Mouse (Mus musculus) cerebellum, postnatal 14 days (tissue): ENCODE measurements around the gene Trappc1.

ENCODE experiments used
- DNase-seq, 2 experiments: peaks; one replicate each; pipeline ENCODE4 v3.0.0; 2021; ENCODE audit warnings: mixed read lengths in 2 of 2

The Trappc1 gene

DNA sequence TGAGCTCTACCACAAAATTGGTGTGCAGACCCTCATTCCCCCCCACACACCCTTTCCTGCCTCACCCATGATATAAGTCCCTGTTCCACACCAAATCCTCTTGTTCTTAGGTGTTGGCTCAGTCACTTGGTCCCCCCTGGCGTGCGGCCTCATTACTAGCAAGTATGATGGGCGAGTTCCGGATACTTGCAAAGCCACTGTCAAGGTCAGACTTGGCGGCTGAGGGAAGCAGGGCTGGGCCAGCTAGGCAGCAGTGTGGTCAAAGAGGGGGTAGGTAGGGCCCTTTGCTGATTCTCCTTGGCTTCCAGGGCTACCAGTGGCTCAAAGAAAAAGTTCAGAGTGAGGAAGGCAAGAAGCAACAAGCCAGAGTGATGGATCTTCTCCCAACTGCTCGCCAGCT, 7.4 kb downstream of the Trappc1 start:
- peak in 1 of 2 experiments; percentile 40 for DNase-seq

DNA sequence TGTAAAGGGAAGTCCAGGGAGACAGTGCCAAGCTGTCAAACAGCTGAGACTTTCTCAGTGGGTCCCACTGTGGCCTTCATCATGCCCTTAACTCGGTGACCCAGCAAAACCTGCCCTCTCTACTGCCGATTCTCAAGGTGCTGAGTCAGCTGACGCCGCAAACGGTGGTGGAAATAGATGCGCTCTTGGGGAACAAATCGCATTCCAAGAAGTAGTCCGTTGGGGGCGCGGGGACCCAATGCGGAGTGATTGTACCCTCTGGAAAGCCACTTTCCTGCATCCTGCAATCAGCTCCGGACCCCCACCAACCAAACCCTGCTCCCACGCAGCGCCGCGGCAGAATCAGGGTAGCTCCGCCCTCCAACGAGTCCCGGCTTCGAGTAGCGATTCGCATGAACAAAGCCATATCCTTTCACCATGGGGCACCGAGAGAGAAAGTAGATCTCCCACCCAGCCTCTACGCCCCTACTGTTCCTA, 8.2 kb downstream of the Trappc1 start:
- DNase-seq, result peak; percentile 86 to 88

DNA sequence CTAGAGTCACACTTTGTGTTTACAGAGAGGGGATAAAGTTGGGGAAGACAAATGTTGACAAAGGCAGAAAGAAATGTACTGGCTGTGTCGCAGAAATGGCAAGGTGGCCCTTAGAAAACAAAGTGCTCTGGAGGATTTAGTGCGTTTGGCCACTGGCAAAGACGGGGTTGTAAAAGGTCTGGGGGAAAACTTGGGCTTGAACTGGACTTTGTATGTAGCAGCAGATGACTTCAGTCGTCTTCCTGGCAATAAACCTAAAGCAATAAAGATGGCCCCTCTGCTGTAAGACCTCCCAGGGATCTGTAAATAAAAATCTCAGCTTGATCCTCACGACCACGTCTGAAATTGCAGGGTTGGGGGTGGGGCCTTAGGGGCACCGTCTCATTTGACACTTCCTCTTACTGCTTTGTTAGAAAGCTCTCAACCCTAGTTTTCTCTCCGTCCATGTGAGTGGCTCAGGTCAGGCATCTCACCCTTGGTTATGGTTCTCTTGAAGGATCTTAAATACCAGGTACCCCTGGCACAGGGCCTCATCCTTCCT, 9.0 kb downstream of the Trappc1 start:
- DNase-seq, result no peak

DNA sequence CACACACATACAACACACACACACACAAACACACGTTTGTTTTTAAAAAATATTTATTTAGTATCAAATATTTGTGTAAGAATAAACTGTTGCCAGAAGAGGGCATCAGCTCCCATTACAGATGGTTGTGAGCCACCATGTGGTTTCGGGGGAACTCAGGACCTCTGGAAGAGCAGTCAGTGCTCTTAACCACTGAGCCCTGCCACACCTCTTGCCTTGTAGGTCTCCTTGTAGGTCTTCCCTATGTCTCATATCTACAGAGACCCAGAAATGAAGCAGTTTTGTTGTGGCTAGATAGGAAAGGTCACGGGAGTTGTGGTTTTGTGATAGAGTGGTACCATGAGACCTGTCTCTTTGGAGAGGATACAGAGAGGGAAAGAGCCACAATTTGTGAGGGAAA, 10.1 kb downstream of the Trappc1 start:
- no peak for DNase-seq

DNA sequence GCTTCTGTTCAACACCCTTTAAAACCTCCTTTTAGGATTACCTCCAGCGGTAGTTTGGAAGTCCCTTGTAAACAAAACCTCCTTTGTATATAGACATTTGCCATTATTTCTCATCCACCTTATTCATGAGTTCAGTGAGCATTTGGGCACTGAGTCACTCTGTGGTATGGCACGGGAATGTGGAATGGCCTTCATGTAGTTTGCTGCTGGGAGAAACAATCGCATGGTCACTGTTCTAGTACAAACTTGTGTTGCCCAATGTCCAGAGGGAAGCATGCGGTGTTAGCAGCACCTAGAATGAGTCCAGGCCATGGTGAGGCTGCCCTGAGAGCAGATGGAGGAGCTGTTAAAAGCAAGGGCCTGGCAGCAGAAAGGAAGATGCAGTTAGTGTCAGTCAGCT, 11.0 kb downstream of the Trappc1 start:
- DNase-seq, result no peak

DNA sequence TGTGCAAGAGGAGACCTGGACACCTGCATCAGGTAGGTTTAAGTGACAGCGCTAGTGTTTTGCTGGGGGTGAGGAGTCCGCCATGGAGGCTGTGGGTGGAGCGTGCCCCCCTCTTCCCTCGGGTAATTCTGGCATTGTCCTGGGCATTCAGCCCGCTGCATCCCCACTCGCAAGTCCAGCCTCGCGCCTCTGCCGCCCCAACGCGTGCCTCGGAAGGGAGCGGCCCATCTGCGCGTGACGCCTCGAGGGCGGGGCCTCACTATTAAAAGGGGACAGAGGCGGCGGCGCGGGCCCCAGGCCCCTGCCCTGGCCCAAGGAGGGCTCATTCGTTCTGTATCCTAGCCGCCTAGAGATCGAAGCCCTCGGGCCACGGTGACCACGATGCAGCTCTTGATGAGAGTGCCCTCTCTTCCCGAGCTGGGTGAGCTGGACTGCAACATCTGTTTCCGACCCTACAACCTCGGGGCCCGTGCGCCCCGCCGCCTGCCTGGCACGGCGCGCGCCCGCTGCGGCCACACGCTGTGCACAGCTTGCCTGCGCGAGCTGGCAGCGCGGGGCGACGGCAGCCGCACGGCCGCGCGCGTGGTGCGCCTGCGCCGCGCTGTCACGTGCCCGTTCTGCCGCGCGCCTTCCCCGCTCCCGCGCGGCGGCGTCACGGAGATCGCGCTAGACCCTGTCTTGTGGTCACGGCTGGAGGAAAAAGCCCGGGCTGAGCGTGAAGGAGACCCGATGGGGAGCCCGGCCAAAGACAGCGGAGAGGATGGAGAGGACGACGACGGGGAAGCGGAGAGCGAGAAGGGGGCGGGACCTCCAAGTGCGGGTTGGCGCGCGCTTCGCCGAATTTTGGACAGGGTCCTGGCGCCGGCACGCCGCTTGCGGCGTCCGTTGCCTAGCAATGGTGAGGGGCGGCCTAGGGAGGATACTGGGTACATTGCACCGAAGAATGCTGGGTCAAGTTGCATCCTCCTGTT, 16.7 kb downstream of the Trappc1 start, which contains the start of gene Rnf227:
Rnf227 (plus strand) TSS at position 301 of the 971 bp plus-strand sequence.
- DNase-seq, result peak; percentile 84 to 86

DNA sequence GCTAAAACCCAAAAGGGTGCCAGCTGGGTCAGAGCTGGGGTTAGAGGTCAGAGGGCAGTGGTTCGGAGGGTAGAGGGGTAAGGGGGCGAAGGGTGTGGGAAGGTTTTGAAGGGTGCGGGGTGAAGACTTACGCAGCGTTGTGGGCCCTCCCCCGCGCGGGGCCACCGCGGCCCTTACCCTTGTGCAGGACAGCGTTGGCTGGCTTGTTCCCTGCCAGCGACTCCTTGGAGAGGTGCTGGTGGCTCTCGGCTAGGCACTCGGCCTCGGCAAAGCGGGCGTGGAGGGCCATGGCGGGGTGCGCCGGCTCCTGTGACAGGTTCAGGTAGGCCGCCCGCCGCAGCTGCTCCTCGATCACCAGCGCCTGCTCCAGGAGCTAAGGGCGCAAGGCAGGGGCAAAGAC, 22.7 kb downstream of the Trappc1 start:
- DNase-seq, result no peak

DNA sequence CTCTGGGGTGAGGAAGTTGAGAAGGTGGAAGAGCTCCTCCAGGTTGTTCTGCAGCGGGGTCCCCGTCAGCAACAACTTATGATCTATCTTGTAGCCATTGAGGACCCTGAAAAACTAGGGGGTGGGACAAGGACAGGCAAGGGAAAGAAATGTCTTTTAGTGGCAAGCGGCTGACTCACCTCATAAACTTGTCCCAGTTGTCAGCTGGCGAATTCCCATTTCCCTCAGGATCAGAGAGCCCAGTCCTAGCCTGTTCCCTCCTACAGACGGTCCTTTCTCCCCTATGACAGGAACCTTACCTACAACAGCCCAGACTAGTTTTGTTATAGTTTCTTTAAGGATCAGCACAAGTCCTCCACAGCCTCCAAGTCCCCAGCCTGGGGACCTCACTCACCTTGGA, 32.8 kb downstream of the Trappc1 start:
- DNase-seq, result no peak

DNA sequence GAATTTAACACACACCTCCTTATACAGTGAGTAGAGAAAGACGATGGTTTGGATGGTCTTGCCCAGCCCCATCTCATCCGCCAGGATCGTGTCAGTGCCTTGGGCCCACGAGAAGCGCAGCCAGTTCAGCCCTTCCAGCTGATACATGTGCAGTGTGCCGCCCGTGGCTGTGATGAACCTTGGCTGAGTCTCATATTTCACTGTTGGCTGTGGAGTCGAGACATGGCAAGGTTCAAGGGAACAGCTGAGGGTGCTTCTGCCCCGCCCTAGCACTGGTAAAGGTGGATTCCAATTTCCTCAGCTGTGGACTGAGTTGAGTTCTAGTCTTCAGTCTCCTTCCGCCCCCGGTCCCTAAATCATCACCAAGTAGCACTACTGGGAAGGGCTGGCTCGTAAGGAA, 33.9 kb downstream of the Trappc1 start:
- no peak for DNase-seq

DNA sequence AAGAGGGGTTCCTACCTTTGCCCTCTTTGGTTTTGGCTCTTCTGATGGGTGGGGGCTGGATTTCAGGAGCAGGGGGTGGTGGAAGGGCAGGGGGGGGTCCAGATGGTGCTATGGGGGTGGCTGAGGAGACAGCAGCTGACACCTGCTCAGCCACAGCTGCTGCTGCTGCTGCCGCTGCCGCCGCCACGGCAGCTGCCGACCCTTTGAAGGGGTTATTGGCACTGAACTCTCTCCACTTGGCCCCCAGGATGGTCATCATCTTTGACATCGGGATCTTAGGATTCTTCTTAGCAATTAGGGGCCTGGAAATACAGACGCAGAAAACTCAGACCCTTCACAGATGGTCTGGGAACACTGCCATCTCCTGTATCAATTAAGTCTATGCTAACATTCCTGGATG, 38.2 kb downstream of the Trappc1 start:
- no peak for DNase-seq

DNA sequence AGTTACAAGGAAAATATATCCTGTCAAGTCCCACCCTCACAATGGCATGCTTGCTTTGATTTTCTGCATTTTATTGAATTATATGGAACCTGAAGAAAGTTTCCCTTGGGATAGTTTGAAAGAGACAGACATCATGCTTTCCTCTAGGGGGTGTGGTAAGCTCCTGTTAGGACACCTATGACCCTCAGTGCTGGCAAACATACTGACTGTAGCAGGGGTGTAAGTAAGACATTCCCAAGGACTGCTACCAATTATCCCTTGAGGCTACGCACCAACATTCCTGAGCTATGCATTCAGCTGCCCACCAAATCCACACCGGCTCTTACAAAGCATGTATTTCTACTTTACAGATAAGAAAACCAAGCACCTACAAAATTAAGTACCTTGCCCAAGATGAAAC, 38.7 kb downstream of the Trappc1 start:
- DNase-seq, result no peak

DNA sequence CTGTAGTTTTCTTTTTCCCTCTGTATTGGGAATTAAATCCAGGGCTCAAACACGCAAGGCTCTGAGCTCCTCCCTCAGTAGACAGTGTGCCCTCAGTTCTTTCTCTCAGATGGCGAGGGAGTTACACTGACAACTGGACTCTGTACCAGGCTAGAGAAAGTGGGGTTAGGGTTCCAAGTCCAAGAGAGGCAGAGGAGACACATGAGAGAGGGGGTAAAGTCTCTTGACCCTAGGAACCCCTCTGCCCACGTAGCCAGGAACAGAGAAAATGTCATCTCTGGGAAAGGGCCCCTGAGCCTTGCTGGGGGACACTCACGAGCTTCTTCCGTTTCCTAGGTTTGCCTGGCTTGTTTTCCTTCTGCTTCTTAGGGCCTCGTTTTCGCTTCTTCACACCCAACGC, 40.6 kb downstream of the Trappc1 start:
- DNase-seq, result no peak

DNA sequence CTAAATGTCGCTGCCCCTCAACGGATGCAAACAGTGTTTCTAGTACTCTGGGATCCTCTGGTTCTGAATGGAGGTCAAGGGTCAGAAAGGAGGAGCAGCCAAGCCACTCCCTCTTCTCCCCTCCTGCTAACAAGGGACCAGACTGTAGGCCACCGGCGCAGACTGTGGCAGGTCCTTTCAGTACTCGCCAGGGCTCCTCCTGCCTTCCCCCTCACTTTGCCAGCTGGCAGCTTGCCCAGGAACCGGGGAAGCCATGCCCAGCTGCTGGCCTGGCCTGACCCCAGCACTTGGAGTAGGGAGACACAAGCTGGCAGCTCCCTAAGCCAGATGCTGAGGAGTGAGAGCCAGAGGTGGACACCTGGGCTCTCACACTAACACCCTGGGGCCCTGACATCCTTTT, 41.1 kb downstream of the Trappc1 start:
- DNase-seq, result peak; percentile 95 to 98

DNA sequence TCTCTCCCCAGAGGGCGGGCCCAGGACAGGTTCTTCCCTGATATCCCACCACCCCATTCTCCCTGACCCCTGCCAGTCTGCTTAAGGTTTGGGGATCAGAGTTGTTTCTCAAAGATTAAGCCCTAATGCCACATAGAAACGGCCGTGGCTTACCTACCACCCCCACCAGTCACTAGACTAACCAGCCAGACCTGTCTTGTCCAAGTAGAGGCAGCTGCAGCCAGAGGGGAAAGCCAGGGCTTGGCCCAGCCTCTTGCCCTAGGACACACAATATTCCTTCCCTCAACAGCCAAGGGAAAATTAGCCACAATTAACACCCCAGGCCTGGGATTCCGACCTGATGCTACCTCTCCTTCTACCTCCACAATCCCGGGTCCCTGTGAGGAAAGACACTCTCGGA, 41.9 kb downstream of the Trappc1 start:
- DNase-seq, result no peak

DNA sequence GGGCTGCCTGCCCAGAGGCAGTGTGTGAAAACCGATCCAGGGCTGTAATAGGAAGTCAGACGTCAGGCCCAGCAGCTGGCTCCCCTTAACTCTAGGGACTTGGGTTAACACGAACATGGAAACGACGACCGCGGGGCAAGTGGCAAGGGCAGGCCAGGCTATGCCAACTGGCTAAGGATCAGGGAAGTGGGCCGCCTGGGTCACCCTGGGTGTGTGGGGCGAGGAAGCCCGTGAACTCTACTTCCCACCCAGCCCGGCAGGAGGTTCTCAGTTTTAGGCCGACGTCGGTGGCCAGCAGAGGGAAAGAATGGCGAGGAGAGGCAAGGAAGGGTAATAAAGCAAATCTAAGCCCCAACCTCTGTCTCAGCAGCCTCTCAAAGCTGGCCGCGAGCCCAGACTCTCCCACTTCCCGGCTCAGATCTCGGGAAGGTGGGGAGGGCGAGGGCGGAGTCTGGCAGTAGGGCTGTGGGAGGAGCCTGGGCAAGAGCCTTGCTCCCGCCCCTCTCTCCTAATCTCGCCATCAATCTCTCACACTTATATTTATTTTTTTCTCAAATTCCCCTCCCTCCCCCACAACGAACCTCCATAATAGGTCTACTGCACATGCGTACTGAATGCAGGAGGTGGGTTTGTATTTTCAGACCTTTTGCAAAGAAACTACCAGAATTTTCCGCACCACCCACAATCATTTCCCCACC, 42.5 kb downstream of the Trappc1 start:
- DNase-seq, result peak; percentile 94 to 97

DNA sequence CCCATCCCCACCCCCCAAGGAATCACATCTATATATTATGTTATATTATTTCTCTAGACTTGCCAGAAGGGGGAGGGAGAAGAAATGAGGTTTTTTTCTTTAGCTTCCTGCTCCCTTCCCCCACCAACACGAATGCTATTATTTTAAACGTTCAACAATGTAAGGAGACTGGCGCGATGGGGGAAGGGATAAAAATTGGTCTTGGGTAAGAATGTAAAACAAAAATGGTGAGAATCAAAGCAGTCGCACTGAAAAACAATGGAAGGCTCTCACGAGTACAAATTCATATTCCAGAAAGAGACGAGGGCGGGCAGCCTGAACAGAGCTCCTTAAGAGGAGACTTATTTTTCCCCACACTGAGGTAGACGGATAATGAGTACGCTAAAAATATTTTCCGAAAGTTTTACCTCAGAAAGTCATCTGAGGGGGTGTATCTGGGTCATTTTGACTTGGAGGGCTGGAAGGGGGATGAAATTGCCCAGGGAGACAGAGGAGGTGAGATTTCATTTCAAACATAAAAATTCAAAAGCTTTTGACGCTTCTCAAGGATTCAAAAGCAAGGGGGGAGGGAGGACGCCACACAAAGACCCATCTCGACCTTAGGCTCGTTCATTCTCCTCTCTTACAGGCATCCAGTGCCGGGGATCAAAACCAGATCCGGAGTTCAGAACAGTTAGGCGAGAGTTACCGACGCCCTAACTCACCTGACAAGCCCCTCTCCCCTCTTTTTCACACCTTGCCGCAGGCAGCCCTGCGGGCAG, 43.3 kb downstream of the Trappc1 start:
- DNase-seq, result peak in 1 of 2 experiments; percentile 37

DNA sequence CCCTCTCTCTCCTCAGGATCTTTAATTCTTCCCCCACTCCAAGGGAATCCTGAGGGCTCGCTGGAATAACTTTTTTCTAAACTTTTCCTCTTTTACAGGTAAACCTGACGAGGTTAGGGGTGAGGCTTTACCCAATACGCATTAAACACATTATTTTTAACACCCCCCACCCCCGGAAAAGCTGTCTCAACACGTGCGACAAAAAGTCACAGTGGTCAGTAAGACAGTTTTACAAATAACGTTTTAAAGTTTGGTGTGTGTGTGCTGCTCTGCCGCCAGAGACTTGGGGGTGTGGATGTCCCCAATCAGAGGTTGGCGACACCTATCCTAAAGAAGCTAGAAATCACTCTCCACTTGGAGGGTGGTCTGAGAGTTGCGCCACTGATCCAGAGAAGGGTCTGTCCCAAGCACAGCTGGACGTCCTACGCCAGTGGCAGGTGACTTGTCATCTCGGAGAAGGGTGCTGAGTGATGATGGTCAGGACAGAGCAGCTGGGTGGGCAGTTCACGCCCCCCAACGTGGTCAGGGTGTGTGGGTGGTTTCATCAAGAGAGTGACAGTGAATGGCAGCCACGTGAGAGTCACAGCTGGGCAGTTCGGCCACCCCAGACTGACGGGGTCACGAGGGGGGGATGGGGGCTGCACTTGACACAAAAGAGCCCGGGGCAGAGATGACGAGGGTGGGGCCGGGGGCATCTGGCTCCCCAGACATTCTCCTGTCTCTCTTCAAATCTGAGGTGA, 44.0 kb downstream of the Trappc1 start:
- DNase-seq, result peak in 1 of 2 experiments; percentile 43

DNA sequence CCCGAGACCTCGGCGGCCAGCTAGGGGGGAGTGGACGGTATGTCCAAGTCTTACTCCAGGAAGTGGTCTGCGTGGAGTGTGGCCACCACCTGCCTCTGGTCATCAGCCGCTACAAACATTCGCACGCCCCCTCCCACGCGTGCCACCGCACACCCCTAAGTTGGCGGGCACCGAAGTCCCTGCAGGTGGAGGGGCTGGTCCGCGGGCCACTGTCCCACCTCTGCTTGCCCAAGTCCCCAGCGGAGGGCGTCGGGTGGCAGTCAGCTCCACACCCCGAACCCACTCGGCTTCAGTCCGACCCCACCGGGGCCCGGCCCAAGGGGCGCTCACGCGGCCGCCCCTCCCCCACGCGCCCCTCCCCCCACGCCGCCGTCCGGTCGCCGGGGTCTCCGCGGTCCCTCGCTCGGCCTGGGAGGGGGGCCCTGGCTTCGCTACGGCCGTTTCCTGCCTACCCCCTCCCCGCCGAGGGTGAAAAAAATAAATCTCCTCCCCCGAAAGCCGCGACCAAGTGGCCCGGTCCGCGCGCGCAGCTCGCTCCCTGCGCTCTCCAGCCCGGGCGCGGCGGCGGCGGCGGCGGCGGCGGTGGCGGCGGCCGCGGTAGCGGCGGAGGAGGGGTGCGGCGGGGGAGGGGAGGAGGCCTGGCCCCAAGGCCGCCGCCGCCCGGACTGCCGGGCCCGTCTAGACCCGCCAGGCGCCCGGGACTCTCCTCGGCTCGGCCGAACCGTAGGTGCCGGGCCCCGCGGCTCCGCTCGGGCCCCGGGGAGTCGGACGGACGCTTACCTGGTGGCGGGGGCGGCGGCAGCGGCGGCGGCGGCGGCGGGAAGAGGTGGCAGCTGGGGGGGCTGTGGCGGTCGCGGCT, 44.8 kb downstream of the Trappc1 start:
- peak; percentile 70 for DNase-seq

DNA sequence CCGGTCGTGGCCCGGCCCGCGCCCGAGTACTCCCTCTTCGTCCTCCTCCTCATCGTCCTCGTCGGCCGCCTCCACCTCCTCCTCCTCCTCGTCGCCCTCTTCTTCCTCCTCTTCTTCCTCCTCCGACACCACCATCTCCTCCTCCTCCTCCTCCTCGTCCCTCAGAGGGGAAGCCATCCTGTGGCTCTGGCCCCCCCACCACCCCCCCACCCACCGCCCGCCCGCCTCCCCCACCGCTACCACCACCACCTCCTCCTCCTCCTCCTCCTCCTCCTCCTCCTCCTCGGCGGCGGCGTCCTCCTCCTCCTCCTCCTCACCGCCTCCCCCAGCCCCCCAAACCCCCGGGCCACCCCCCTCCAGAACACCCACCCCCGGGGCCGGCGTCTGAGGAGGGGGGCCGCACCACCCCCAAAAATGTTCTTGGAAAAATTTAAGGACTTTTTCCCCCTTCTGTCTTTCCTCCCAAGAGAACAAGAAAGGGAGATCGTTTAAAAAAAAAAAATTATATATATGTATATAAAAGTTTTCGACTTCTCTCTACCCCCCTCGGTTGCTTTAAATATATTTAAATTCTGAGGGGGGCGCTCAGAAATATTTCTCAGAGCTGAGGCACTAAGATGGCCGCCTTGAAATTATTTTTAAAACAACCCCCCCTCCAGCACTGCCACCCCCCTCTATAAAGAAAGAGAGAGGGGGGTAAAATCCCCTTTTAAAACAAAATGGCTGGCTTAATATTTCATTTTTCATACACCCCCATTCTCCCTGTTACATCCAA, 45.6 kb downstream of the Trappc1 start, which contains the start of gene Chd3:
Chd3 (minus strand) TSS at position 192 of the 775 bp plus-strand sequence.
- DNase-seq, result peak in 1 of 2 experiments; percentile 56
